Mouse (Mus musculus) hindbrain, embryonic 12.5 days (tissue): Measurements from ENCODE around the gene Gm45837. TPM values are rescaled to one million over a fixed set of nuclear protein-coding genes. Genes with fewer than 3 reads are reported as not detected.
A peak's percentile ranks its signal among the peaks of the same experiment; 100 is the strongest.

Experiments used
- ATAC-seq: fragments of 200-750 bp; cut with Nextera tagmentation; 2 replicates; pipeline ENCODE4 v1.8.0; 2017; ENCODE audit warnings: moderate TSS enrichment; ENCODE audit not compliant: low FRiP score
- H3K27ac ChIP-seq: fragments of 300-500 bp; sonication (generic); 2 replicates; pipeline ENCODE4 v1.5.1; 2016; ENCODE audit warnings: mild to moderate bottlenecking
- H3K27me3 ChIP-seq: fragments of 300-500 bp; sonication (generic); 2 replicates; pipeline ENCODE4 v1.6.1; 2016; ENCODE audit warnings: mild to moderate bottlenecking
- H3K36me3 ChIP-seq: fragments of 300-500 bp; sonication (generic); 2 replicates; pipeline ENCODE4 v1.6.1; 2016; ENCODE audit warnings: mild to moderate bottlenecking
- H3K4me1 ChIP-seq: fragments of 300-500 bp; sonication (generic); 2 replicates; pipeline ENCODE4 v1.6.1; 2016
- H3K4me2 ChIP-seq: fragments of 300-500 bp; sonication (generic); replicated peaks from 2 replicates; pipeline ENCODE4 v1.6.1; 2016; ENCODE audit warnings: mild to moderate bottlenecking
- H3K4me3 ChIP-seq: fragments of 300-500 bp; sonication (generic); 2 replicates; pipeline ENCODE4 v1.5.1; 2016; ENCODE audit warnings: mild to moderate bottlenecking
- H3K9ac ChIP-seq: fragments of 300-500 bp; sonication (generic); 2 replicates; pipeline ENCODE4 v1.6.1; 2016; ENCODE audit warnings: mild to moderate bottlenecking, moderate library complexity
- H3K9me3 ChIP-seq: fragments of 300-500 bp; sonication (generic); replicated peaks from 2 replicates; pipeline ENCODE4 v1.6.1; 2016; ENCODE audit warnings: mild to moderate bottlenecking
- WGBS: fragments of 180-500 bp; shearing (Covaris S2); methylation state at CpG from one replicate; pipeline ENCODE4 v1.1.7; 2016; 5-methylcytosine and 5-hydroxymethylcytosine counted together
- polyA plus RNA-seq: library from polyadenylated mRNA; unstranded; fragments of >200 nt; fragmentation: Nextera tagmentation; extraction: Ambion mirVana; gene quantifications from 2 replicates; pipeline ENCODE4 v1.2.1, GENCODE M21; 2016

Gm45837 gene
- polyA plus RNA-seq, 1 experiment from 2014 or later, result not detected

DNA sequence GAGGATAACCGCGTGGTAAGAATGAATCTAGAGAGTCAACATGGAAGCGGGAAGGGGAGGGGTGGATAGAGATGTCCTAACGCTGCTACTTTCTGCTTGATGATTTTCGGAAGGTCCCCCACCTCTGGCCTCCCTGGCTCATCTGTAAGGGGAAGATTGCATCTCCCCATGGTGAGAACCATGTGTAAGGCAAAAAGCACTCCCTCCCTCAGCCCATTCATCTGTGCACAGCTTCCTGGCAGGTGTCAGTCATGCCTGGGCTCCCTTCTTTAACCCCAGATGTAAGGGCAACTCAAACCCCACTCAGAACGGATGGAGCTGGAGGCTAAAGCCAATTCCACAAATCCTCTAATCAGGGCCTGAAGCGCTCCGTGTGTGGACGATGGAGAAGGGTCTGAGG, 89.0 kb downstream of the Gm45837 start:
- H3K4me3 ChIP-seq, result no peak overlapping the region
- peaks cover 4% of the 10 kb centered on the region for H3K4me1 ChIP-seq
- H3K4me2 ChIP-seq, result no peak overlapping the region
- H3K36me3 ChIP-seq, result no peaks in the 10 kb centered on the region
- no peak overlapping the region for H3K27ac ChIP-seq
- H3K9ac ChIP-seq, result no peak overlapping the region
- WGBS, result 71% methylated on average over 9 of the region's 9 CpGs
- H3K27me3 ChIP-seq, result peaks cover 28% of the 10 kb centered on the region
- no peak for ATAC-seq
- no peaks in the 10 kb centered on the region for H3K9me3 ChIP-seq

DNA sequence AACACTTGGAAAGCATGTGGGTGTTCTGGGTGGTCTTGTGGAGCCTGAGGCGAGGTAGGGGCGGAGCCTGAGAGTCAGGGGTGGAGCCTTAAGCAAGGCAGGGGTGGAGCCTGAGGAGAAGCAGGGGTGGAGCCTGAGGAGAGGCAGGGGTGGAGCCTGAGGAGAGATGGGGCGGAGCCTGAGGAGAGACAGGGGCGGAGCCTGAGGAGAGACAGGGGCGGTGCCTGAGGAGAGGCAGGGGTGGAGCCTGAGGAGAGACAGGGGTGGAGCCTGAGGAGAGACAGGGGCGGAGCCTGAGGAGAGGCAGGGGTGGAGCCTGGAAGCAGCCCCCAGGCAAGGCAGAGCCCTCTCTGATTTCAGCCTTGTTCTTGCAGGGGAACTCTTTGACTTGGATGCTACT, 90.5 kb downstream of the Gm45837 start:
- Histone ChIP-seq H3K9me3 (no peaks in the 10 kb centered on the region), H3K4me3 (no peak overlapping the region), H3K27me3 (peaks cover 40% of the 10 kb centered on the region), H3K9ac (no peak overlapping the region), H3K4me2 (no peak overlapping the region), H3K36me3 (no peaks in the 10 kb centered on the region), H3K27ac (no peak overlapping the region), H3K4me1 (peaks cover 4% of the 10 kb centered on the region)
- ATAC-seq, result no peak
- WGBS, result 84% methylated on average over 6 of the region's 6 CpGs

DNA sequence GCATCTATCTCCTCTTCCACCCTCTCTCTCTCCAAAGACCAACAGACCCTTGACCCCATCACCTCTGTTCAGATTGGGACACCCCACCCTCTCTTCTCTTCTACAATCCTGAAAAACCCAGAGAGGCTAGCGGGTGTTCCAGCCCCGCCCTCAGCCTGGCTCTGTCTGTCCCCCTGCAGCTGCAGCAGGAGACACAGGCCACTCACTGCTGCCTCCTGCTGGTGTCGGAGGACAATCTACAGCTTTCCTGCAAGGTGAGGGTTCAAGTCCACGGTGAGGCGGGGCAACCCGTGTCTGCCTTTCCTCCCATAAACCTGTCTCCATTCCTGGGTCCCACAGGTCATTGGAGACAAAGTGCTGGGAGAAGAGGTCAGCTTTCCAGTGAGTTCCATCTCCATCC, 91.0 kb downstream of the Gm45837 start:
- no peak for ATAC-seq
- no peak overlapping the region for H3K4me2 ChIP-seq

DNA sequence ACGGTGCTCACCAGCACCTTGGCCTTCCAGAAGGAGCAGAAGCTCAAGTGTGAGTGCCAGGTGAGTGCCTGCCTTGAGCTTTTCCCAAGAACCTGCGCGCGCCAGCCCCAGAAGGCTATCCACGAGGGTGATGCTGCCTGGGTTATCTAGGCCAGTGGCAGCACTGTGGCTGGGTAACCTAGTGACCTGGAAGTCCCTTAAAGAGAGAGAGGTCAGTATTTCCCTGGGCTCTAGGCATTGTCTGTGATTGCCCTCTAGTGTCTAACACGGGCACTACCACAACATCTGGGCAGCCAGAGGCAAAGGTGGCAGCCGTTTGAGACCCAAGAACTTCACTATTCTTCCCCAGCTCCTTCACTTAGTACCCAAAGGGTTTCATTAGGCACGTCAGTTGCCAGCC, 92.7 kb downstream of the Gm45837 start:
- H3K36me3 ChIP-seq, result no peaks in the 10 kb centered on the region
- no peaks in the 10 kb centered on the region for H3K9me3 ChIP-seq
- H3K4me1 ChIP-seq, result peaks cover 4% of the 10 kb centered on the region
- H3K4me2 ChIP-seq, result no peak overlapping the region
- 26% methylated on average over 8 of the region's 8 CpGs for WGBS
- H3K4me3 ChIP-seq, result no peak overlapping the region
- ATAC-seq, result no peak
- peaks cover 36% of the 10 kb centered on the region for H3K27me3 ChIP-seq
- H3K27ac ChIP-seq, result no peak overlapping the region
- H3K9ac ChIP-seq, result no peak overlapping the region

More for the DNA sequence above, 91.0 kb downstream of the Gm45837 start:
- Histone ChIP-seq H3K9me3 (no peaks in the 10 kb centered on the region), H3K27me3 (peaks cover 40% of the 10 kb centered on the region), H3K4me3 (no peak overlapping the region), H3K9ac (no peak overlapping the region), H3K36me3 (no peaks in the 10 kb centered on the region), H3K4me1 (peaks cover 4% of the 10 kb centered on the region), H3K27ac (no peak overlapping the region)
- 67% methylated on average over 6 of the region's 6 CpGs for WGBS

DNA sequence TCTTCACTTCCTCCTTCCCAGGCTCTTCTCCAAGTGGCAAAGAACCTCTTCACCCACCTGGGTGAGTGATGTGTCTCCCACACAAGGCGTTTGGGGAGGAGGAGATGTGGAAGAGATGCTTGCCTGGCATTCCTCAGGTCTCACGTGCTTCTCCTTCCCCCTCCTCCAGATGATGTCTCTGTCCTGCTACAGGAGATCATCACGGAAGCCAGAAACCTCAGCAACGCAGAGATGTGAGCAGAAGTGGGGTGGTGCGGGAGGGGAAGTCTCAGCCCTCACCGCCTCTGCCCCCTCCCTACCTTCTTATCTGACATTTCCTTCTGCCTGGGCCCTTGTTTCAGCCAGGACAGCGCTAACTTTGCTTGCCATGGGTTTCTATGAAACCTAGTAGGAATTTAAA, 93.1 kb downstream of the Gm45837 start:
- H3K27me3 ChIP-seq, result peaks cover 36% of the 10 kb centered on the region
- H3K9me3 ChIP-seq, result no peaks in the 10 kb centered on the region

DNA sequence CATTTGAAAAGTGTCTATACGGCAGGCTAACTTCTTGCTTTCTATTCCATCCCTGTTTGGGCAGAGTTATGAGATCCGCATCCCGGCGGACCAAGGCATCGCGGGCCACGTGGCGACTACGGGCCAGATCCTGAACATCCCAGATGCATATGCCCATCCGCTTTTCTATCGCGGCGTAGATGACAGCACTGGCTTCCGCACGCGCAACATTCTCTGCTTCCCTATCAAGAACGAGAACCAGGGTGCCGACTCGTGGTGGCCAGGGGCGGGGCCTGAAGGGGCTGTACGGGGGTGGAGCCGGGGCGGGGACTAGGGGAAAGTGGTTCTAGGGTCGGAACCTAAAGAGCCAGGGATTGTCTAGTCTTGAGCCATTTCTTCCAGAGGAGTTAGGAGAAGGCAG, 93.8 kb downstream of the Gm45837 start:
- H3K4me3 ChIP-seq, result peak overlapping the region; percentile 17
- no peak overlapping the region for H3K27ac ChIP-seq
- peaks cover 32% of the 10 kb centered on the region for H3K27me3 ChIP-seq
- no peaks in the 10 kb centered on the region for H3K9me3 ChIP-seq
- no peak overlapping the region for H3K9ac ChIP-seq
- ATAC-seq, result 0 out of 2 replicates have a peak, but pooled peaks have one; percentile 15
- H3K4me1 ChIP-seq, result peaks cover 9% of the 10 kb centered on the region
- H3K4me2 ChIP-seq, result peak overlapping the region; percentile 46
- no peaks in the 10 kb centered on the region for H3K36me3 ChIP-seq
- WGBS, result 7% methylated on average over 24 of the region's 24 CpGs

More for the DNA sequence above, 93.1 kb downstream of the Gm45837 start:
- H3K4me1 ChIP-seq, result peaks cover 5% of the 10 kb centered on the region
- ATAC-seq, result no peak
- WGBS, result 52% methylated on average over 7 of the region's 7 CpGs
- H3K27ac ChIP-seq, result no peak overlapping the region
- no peak overlapping the region for H3K9ac ChIP-seq
- no peak overlapping the region for H3K4me3 ChIP-seq
- no peak overlapping the region for H3K4me2 ChIP-seq
- no peaks in the 10 kb centered on the region for H3K36me3 ChIP-seq

DNA sequence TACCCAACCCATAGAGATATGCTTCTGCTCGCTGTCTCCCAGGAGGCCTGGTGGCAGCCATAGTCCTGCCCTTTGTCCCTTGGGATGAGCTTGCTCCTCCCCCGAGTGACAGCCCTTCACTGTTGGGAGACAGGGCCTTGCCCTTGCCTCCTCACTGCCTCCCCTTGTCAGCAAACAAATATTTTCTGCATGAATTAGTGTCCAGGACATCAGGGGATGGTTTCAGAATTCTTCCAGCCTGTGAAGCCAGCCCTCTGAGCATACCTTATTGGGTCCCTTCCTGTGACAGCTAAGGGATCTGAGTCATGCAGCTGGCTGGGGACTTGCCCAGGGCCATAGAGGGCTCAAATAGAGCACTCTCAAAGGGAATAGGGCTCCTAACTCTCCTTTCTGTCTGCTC, 98.5 kb downstream of the Gm45837 start:
- no peaks in the 10 kb centered on the region for H3K36me3 ChIP-seq
- no peaks in the 10 kb centered on the region for H3K9me3 ChIP-seq
- peaks cover 9% of the 10 kb centered on the region; the same call in 1 of the 2 replicates for H3K4me1 ChIP-seq
- H3K27ac ChIP-seq, result no peak overlapping the region
- no peak overlapping the region for H3K4me2 ChIP-seq
- H3K4me3 ChIP-seq, result no peak overlapping the region
- no peak for ATAC-seq
- 40% methylated on average over 2 of the region's 2 CpGs for WGBS
- H3K9ac ChIP-seq, result no peak overlapping the region
- H3K27me3 ChIP-seq, result peaks cover 21% of the 10 kb centered on the region

DNA sequence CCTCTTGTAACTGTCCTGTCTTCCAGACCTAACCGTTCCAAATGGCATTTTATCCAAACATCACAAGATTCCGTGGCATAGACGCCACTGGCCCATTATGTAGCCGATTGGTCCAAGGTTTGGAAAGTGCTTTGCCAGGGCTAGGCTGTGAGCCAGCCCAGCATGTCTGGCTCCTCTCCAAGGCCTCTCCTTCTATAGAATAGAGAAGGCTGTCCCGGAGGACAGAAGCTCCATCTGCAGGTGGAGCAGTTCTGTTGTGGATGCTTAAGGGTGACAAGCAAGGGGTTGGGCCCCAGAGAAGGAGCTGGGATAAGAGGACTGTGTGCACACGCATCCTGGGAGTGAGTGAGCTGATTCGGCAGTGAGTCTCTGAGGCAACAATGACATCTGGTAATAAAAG, 103.0 kb downstream of the Gm45837 start:
- no peak for ATAC-seq
- Histone ChIP-seq H3K27ac (no peak overlapping the region), H3K36me3 (no peaks in the 10 kb centered on the region), H3K27me3 (peaks cover 4% of the 10 kb centered on the region; the same call in 1 of the 2 replicates), H3K4me3 (no peak overlapping the region), H3K9ac (no peak overlapping the region), H3K4me1 (0 out of 2 replicates have a peak, but pooled peaks cover 5% of the 10 kb centered on the region), H3K4me2 (no peak overlapping the region), H3K9me3 (no peaks in the 10 kb centered on the region)
- 80% methylated on average over 7 of the region's 7 CpGs for WGBS

DNA sequence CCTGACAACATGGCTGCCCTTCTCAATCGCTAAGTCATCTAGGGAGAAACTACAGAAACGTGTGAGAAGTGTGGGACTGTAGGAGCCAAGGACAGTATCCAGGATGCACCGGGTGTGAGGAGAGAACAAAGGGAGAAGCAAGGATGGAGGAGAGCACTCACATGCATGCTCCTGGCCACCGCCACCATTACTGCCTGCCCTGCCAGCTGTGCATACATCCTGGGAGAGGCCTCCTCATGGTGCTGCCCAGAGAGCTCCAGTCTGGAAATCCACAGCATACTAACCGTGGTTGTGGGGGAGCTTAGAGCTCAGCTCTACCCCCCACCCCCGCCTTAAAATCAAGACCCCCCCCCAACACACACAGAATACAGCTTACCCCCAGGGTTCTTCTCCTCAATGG, 104.1 kb downstream of the Gm45837 start:
- 80% methylated on average over 6 of the region's 6 CpGs for WGBS
- H3K36me3 ChIP-seq, result no peaks in the 10 kb centered on the region
- peaks cover 6% of the 10 kb centered on the region; the same call in 1 of the 2 replicates for H3K27me3 ChIP-seq
- H3K4me3 ChIP-seq, result no peak overlapping the region
- no peak overlapping the region for H3K27ac ChIP-seq
- H3K4me2 ChIP-seq, result no peak overlapping the region
- H3K9me3 ChIP-seq, result no peaks in the 10 kb centered on the region
- ATAC-seq, result no peak
- H3K4me1 ChIP-seq, result no peaks in the 10 kb centered on the region
- no peak overlapping the region for H3K9ac ChIP-seq

DNA sequence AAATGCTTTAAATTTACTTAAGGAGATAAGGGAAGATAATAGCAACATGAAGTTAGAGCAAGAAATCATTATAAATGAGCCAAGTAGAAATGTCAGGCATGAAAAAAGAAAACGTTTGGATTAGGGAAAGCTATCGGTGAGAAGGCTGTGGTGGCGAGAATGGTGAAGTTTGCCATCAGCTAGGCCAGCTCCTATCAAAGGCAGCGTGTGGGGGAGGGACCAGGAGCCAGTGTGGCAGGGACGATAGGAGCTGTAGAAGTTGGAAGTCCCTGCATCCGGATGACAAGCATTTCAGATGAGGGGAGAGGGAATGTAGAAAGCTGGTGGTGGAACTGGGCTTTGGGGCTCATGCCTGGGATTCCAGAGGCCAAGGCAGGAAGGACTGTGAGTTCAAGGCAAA, 104.6 kb downstream of the Gm45837 start:
- 57% methylated on average over 6 of the region's 6 CpGs for WGBS
- Histone ChIP-seq H3K27ac (no peak overlapping the region), H3K4me1 (no peaks in the 10 kb centered on the region), H3K9me3 (no peaks in the 10 kb centered on the region), H3K4me2 (no peak overlapping the region), H3K4me3 (no peak overlapping the region), H3K36me3 (no peaks in the 10 kb centered on the region), H3K27me3 (peaks cover 7% of the 10 kb centered on the region; the same call in 1 of the 2 replicates), H3K9ac (no peak overlapping the region)
- ATAC-seq, result no peak

DNA sequence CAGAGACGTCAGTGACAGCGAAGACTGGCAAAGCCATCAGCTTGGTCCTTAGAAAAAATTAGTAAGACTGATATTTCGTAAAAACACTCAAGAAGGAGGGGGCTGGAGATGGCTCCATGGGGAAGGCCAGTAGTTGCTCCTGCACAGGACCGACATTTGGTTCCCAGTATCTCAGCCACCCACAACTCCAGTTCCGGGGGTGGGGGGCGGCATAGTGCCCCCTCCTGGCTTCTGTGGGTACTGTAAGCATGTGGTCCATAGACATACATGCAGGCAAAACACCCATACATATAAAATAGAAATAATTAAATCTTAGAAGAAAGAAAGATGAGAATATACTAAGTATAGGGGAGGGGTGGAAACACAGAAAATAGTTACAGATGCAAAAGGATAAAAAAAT, 105.8 kb downstream of the Gm45837 start:
- Histone ChIP-seq H3K36me3 (no peaks in the 10 kb centered on the region), H3K4me3 (no peak overlapping the region), H3K4me1 (no peaks in the 10 kb centered on the region), H3K4me2 (no peak overlapping the region), H3K27me3 (peaks cover 7% of the 10 kb centered on the region; the same call in 1 of the 2 replicates), H3K27ac (no peak overlapping the region), H3K9me3 (no peaks in the 10 kb centered on the region), H3K9ac (no peak overlapping the region)
- ATAC-seq, result no peak
- 69% methylated on average over 6 of the region's 6 CpGs for WGBS

DNA sequence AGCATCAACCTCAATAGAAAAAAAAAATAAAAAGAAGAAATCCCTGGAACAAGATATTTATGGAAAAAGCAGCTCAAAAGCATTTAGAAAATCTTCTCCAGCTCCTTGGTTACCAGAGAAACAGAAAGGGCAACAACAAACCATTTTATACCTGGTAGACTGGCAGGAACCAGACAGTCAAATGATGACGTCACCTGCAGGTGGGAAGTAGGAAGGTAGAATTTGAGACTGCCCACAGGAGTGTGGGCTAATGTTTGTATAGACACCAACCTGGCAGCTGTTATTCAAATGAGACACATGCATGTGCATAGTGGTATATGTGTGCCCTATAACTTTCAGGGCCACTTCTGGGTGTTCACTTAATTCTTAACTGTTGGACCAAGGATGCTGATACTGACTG, 111.0 kb downstream of the Gm45837 start:
- no peaks in the 10 kb centered on the region for H3K36me3 ChIP-seq
- no peak overlapping the region for H3K27ac ChIP-seq
- WGBS, result 72% methylated on average over 1 of the region's 1 CpGs
- H3K4me3 ChIP-seq, result no peak overlapping the region
- no peaks in the 10 kb centered on the region for H3K4me1 ChIP-seq
- 0 out of 2 replicates have a peak, but pooled peaks cover 3% of the 10 kb centered on the region for H3K27me3 ChIP-seq
- H3K9me3 ChIP-seq, result no peaks in the 10 kb centered on the region
- H3K4me2 ChIP-seq, result no peak overlapping the region
- H3K9ac ChIP-seq, result no peak overlapping the region
- no peak for ATAC-seq

DNA sequence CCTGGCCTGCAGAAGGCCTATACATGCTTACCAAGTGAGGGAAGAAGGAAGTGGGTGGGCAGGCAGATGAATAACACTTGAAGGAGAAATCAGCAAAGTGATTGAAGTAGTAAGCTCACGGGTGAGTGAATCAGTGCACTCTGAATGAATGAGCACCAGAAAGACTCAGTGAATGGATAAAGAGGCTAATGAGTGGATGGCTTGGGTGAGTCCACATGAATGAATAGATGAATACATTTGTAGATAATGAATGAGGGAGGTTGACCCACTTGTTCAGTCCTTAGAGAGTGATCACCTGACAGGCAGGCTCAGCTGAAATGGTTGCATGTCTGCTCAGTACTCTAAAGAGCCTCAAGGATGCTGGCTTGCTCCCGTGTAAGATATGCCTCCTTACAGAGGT, 112.5 kb downstream of the Gm45837 start:
- Histone ChIP-seq H3K27ac (no peak overlapping the region), H3K4me2 (no peak overlapping the region), H3K36me3 (no peaks in the 10 kb centered on the region), H3K9ac (no peak overlapping the region), H3K4me3 (no peak overlapping the region), H3K4me1 (no peaks in the 10 kb centered on the region), H3K27me3 (peaks cover 7% of the 10 kb centered on the region), H3K9me3 (no peaks in the 10 kb centered on the region)
- peak; percentile 71 for ATAC-seq
- WGBS, result 40% methylated on average over 2 of the region's 2 CpGs
